Mouse (Mus musculus): Measurements from ENCODE around the gene Vwc2.

DNA sequence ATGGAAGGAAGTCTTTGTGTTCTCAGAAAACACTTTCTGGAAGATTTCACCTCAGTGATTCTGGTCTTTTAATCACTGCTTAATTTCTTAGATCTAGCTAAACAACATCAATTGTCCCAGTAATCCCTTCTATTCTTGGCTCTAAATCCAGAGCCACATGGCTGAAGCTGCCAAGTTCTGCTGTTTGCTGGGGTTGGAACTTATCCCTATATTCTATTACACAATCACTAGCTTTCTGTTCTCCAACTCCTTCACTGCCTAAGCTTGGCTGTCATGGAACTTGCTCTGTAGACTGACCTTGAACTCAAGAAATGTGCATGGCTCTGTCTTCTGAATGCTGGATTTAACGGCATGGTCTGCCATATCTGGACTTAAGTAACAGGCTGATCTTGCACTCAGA is 143.3 kb downstream of the Vwc2 start:
- TF ChIP-seq CTCF (IDR thresholded peaks at IDR 0.05), result no peak
- no peak for TF ChIP-seq EP300 (IDR thresholded peaks at IDR 0.05)

Measured in lung, postnatal 0 days (tissue).